Mouse (Mus musculus): Measurements from ENCODE around the gene Tuba1c. TPM values are rescaled to one million over a fixed set of nuclear protein-coding genes. Genes with fewer than 3 reads are reported as not detected.

The Tuba1c gene
- 142 and 160 TPM in 2 replicates for polyA plus RNA-seq (2014; fragmentation: Nextera tagmentation; extraction: Ambion mirVana)

GRCm38 (mm10) chr15:99029619-99030584 lies at the start of gene Tuba1c:
Gene Tuba1c (plus strand): TSS chr15:99029891.
- Histone ChIP-seq H3K4me2 (ENCODE audit: low read depth, low read length, severe bottlenecking) (peak within 1 kb of the TSS; percentile 65), H3K9ac (ENCODE audit: low read length) (peak within 1 kb of the TSS; percentile 66), H3K27ac (ENCODE audit: low read depth, low read length) (peak within 1 kb of the TSS; percentile 31; the same call in 1 of the 2 replicates), H3K9me3 (ENCODE audit: control insufficient read depth, low read length) (no peaks in the 10 kb centered on the region), H3K4me1 (replicated peaks; ENCODE audit: control insufficient read depth, insufficient read depth, low read length) (peaks cover 20% of the 10 kb centered on the region), H3K4me3 (ENCODE audit: low read depth, low read length) (peak within 1 kb of the TSS; percentile 58), H3K36me3 (ENCODE audit: control insufficient read depth, insufficient read depth, low read length) (no peaks in the 10 kb centered on the region), H3K27me3 (ENCODE audit: control insufficient read depth, insufficient read depth, low read length) (no peaks in the 10 kb centered on the region)
- under 1% methylated on average over 51 of the region's 52 CpGs for WGBS
- DNase-seq (ENCODE audit: low spot score) (peak; percentile 94), ATAC-seq (replicated peaks; ENCODE audit: low FRiP score) (peak; percentile 90)

GRCm38 (mm10) chr15:98980012-98980614 lies 49.6 kb upstream of the Tuba1c start:
- Histone ChIP-seq H3K36me3 (ENCODE audit: control insufficient read depth, insufficient read depth, low read length) (no peaks in the 10 kb centered on the region), H3K27me3 (ENCODE audit: control insufficient read depth, insufficient read depth, low read length) (no peaks in the 10 kb centered on the region), H3K9me3 (ENCODE audit: control insufficient read depth, low read length) (no peaks in the 10 kb centered on the region), H3K4me1 (replicated peaks; ENCODE audit: control insufficient read depth, insufficient read depth, low read length) (peaks cover 29% of the 10 kb centered on the region), H3K9ac (ENCODE audit: low read length) (no peak overlapping the region), H3K4me3 (ENCODE audit: low read depth, low read length) (no peak overlapping the region), H3K4me2 (ENCODE audit: low read depth, low read length, severe bottlenecking) (no peak overlapping the region), H3K27ac (ENCODE audit: low read depth, low read length) (no peak overlapping the region)
- DNase-seq (ENCODE audit: low spot score) = no peak
- 23% methylated on average over 7 of the region's 7 CpGs for WGBS
- ATAC-seq (replicated peaks; ENCODE audit: low FRiP score) = no peak

- H3K4me3 ChIP-seq (ENCODE audit: low read depth, low read length) = no peak overlapping the region
- no peaks in the 10 kb centered on the region for H3K27me3 ChIP-seq (ENCODE audit: control insufficient read depth, insufficient read depth, low read length)
- H3K4me2 ChIP-seq (ENCODE audit: low read depth, low read length, severe bottlenecking) = no peak overlapping the region
- ATAC-seq (replicated peaks; ENCODE audit: low FRiP score) = no peak
- DNase-seq (ENCODE audit: low spot score) = no peak
- no peak overlapping the region for H3K27ac ChIP-seq (ENCODE audit: low read depth, low read length)
- 81% methylated on average over 6 of the region's 6 CpGs for WGBS
- H3K9ac ChIP-seq (ENCODE audit: low read length) = no peak overlapping the region
- H3K36me3 ChIP-seq (ENCODE audit: control insufficient read depth, insufficient read depth, low read length) = no peaks in the 10 kb centered on the region
- H3K9me3 ChIP-seq (ENCODE audit: control insufficient read depth, low read length) = no peaks in the 10 kb centered on the region
- H3K4me1 ChIP-seq (replicated peaks; ENCODE audit: control insufficient read depth, insufficient read depth, low read length) = peaks cover 37% of the 10 kb centered on the region
Observed at GRCm38 (mm10) chr15:98982100-98982499, 47.6 kb upstream of the Tuba1c start.

GRCm38 (mm10) chr15:98983431-98984081 lies 46.1 kb upstream of the Tuba1c start:
- 23% methylated on average over 16 of the region's 16 CpGs for WGBS
- H3K4me3 ChIP-seq (ENCODE audit: low read depth, low read length) = peak overlapping the region; percentile 9
- peak overlapping the region; percentile 24; the same call in 1 of the 2 replicates for H3K4me2 ChIP-seq (ENCODE audit: low read depth, low read length, severe bottlenecking)
- no peaks in the 10 kb centered on the region for H3K9me3 ChIP-seq (ENCODE audit: control insufficient read depth, low read length)
- H3K4me1 ChIP-seq (replicated peaks; ENCODE audit: control insufficient read depth, insufficient read depth, low read length) = peaks cover 37% of the 10 kb centered on the region
- DNase-seq (ENCODE audit: low spot score) (peak; percentile 74), ATAC-seq (replicated peaks; ENCODE audit: low FRiP score) (peak; percentile 45)
- H3K27me3 ChIP-seq (ENCODE audit: control insufficient read depth, insufficient read depth, low read length) = no peaks in the 10 kb centered on the region
- peak overlapping the region; percentile 80 for H3K27ac ChIP-seq (ENCODE audit: low read depth, low read length)
- no peaks in the 10 kb centered on the region for H3K36me3 ChIP-seq (ENCODE audit: control insufficient read depth, insufficient read depth, low read length)
- peak overlapping the region; percentile 55 for H3K9ac ChIP-seq (ENCODE audit: low read length)

GRCm38 (mm10) chr15:98984681-98985080 lies 45.0 kb upstream of the Tuba1c start:
- WGBS = 37% methylated on average over 6 of the region's 6 CpGs
- ATAC-seq (replicated peaks; ENCODE audit: low FRiP score) = no peak
- peak; percentile 52 for DNase-seq (ENCODE audit: low spot score)
- peak overlapping the region; percentile 73; the same call in 1 of the 2 replicates for H3K27ac ChIP-seq (ENCODE audit: low read depth, low read length)
- no peaks in the 10 kb centered on the region for H3K27me3 ChIP-seq (ENCODE audit: control insufficient read depth, insufficient read depth, low read length)
- peak overlapping the region; percentile 43; the same call in 1 of the 2 replicates for H3K9ac ChIP-seq (ENCODE audit: low read length)
- no peaks in the 10 kb centered on the region for H3K9me3 ChIP-seq (ENCODE audit: control insufficient read depth, low read length)
- H3K36me3 ChIP-seq (ENCODE audit: control insufficient read depth, insufficient read depth, low read length) = no peaks in the 10 kb centered on the region
- peak overlapping the region; percentile 13; the same call in 1 of the 2 replicates for H3K4me3 ChIP-seq (ENCODE audit: low read depth, low read length)
- H3K4me1 ChIP-seq (replicated peaks; ENCODE audit: control insufficient read depth, insufficient read depth, low read length) = peaks cover 41% of the 10 kb centered on the region
- peak overlapping the region; percentile 51; the same call in 1 of the 2 replicates for H3K4me2 ChIP-seq (ENCODE audit: low read depth, low read length, severe bottlenecking)

GRCm38 (mm10) chr15:98985240-98985981 lies 44.3 kb upstream of the Tuba1c start:
- peak; percentile 53 for ATAC-seq (replicated peaks; ENCODE audit: low FRiP score)
- Histone ChIP-seq H3K4me1 (replicated peaks; ENCODE audit: control insufficient read depth, insufficient read depth, low read length) (peaks cover 48% of the 10 kb centered on the region), H3K4me2 (ENCODE audit: low read depth, low read length, severe bottlenecking) (peak overlapping the region; percentile 51), H3K9ac (ENCODE audit: low read length) (peak overlapping the region; percentile 75), H3K4me3 (ENCODE audit: low read depth, low read length) (peak overlapping the region; percentile 26), H3K27me3 (ENCODE audit: control insufficient read depth, insufficient read depth, low read length) (no peaks in the 10 kb centered on the region), H3K9me3 (ENCODE audit: control insufficient read depth, low read length) (no peaks in the 10 kb centered on the region), H3K36me3 (ENCODE audit: control insufficient read depth, insufficient read depth, low read length) (no peaks in the 10 kb centered on the region), H3K27ac (ENCODE audit: low read depth, low read length) (peak overlapping the region; percentile 75)
- 5% methylated on average over 29 of the region's 29 CpGs for WGBS
- peak; percentile 76 for DNase-seq (ENCODE audit: low spot score)

GRCm38 (mm10) chr15:98985982-98986715 lies 43.5 kb upstream of the Tuba1c start:
- H3K4me3 ChIP-seq (ENCODE audit: low read depth, low read length) = peak overlapping the region; percentile 26
- no peaks in the 10 kb centered on the region for H3K27me3 ChIP-seq (ENCODE audit: control insufficient read depth, insufficient read depth, low read length)
- peak overlapping the region; percentile 51 for H3K4me2 ChIP-seq (ENCODE audit: low read depth, low read length, severe bottlenecking)
- 21% methylated on average over 12 of the region's 12 CpGs for WGBS
- H3K4me1 ChIP-seq (replicated peaks; ENCODE audit: control insufficient read depth, insufficient read depth, low read length) = peaks cover 55% of the 10 kb centered on the region
- peak overlapping the region; percentile 75 for H3K27ac ChIP-seq (ENCODE audit: low read depth, low read length)
- ATAC-seq (replicated peaks; ENCODE audit: low FRiP score) (no peak), DNase-seq (ENCODE audit: low spot score) (peak; percentile 55)
- no peaks in the 10 kb centered on the region for H3K9me3 ChIP-seq (ENCODE audit: control insufficient read depth, low read length)
- H3K9ac ChIP-seq (ENCODE audit: low read length) = peak overlapping the region; percentile 75
- H3K36me3 ChIP-seq (ENCODE audit: control insufficient read depth, insufficient read depth, low read length) = no peaks in the 10 kb centered on the region
